Mouse (Mus musculus): ENCODE results near the gene Cdc34. TPM values are rescaled to one million over a fixed set of nuclear protein-coding genes. Genes with fewer than 3 reads are reported as not detected.

Cdc34 gene
- polyA plus RNA-seq (2014; fragmentation: Nextera tagmentation; extraction: Ambion mirVana), result 159 and 164 TPM in 2 replicates

GRCm38 (mm10) chr10:79681591-79682245 lies at the start of gene Cdc34:
Gene Cdc34 (plus strand): TSS chr10:79682195.
- Histone ChIP-seq H3K36me3 (ENCODE audit: control insufficient read depth, insufficient read depth, low read length) (peaks cover 22% of the 10 kb centered on the region), H3K4me1 (ENCODE audit: control insufficient read depth, insufficient read depth, low read length) (peaks cover 33% of the 10 kb centered on the region), H3K9me3 (replicated peaks; ENCODE audit: control insufficient read depth, low read length) (no peaks in the 10 kb centered on the region), H3K4me3 (ENCODE audit: low read depth, low read length) (peak within 1 kb of the TSS; percentile 58), H3K27me3 (ENCODE audit: control insufficient read depth, insufficient read depth, low read length) (no peaks in the 10 kb centered on the region), H3K4me2 (peak within 1 kb of the TSS; percentile 98), H3K9ac (ENCODE audit: low read depth, low read length) (peak within 1 kb of the TSS; percentile 92), H3K27ac (ENCODE audit: low read depth, low read length) (peak within 1 kb of the TSS; percentile 81)
- under 1% methylated on average over 75 of the region's 84 CpGs for WGBS (ENCODE audit: insufficient replicate concordance)
- peak; percentile 88 for ATAC-seq (replicated peaks; ENCODE audit: insufficient number of reproducible peaks, low FRiP score, low TSS enrichment)

GRCm38 (mm10) chr10:79633006-79633777 lies 48.8 kb upstream of the Cdc34 start:
- Histone ChIP-seq H3K4me3 (ENCODE audit: low read depth, low read length) (no peak overlapping the region), H3K4me2 (no peak overlapping the region), H3K27me3 (ENCODE audit: control insufficient read depth, insufficient read depth, low read length) (peaks cover 19% of the 10 kb centered on the region), H3K4me1 (ENCODE audit: control insufficient read depth, insufficient read depth, low read length) (no peaks in the 10 kb centered on the region; the same call in 1 of the 2 replicates), H3K36me3 (ENCODE audit: control insufficient read depth, insufficient read depth, low read length) (no peaks in the 10 kb centered on the region), H3K9me3 (replicated peaks; ENCODE audit: control insufficient read depth, low read length) (no peaks in the 10 kb centered on the region), H3K9ac (ENCODE audit: low read depth, low read length) (no peak overlapping the region), H3K27ac (ENCODE audit: low read depth, low read length) (no peak overlapping the region)
- WGBS (ENCODE audit: insufficient replicate concordance), result 75% methylated on average over 17 of the region's 17 CpGs
- ATAC-seq (replicated peaks; ENCODE audit: insufficient number of reproducible peaks, low FRiP score, low TSS enrichment), result no peak

- Histone ChIP-seq H3K4me1 (ENCODE audit: control insufficient read depth, insufficient read depth, low read length) (no peaks in the 10 kb centered on the region; the same call in 1 of the 2 replicates), H3K36me3 (ENCODE audit: control insufficient read depth, insufficient read depth, low read length) (no peaks in the 10 kb centered on the region), H3K27ac (ENCODE audit: low read depth, low read length) (no peak overlapping the region), H3K4me2 (no peak overlapping the region; the same call in 1 of the 2 replicates), H3K27me3 (ENCODE audit: control insufficient read depth, insufficient read depth, low read length) (peaks cover 41% of the 10 kb centered on the region), H3K4me3 (ENCODE audit: low read depth, low read length) (no peak overlapping the region), H3K9me3 (replicated peaks; ENCODE audit: control insufficient read depth, low read length) (no peaks in the 10 kb centered on the region), H3K9ac (ENCODE audit: low read depth, low read length) (no peak overlapping the region)
- 75% methylated on average over 8 of the region's 8 CpGs for WGBS (ENCODE audit: insufficient replicate concordance)
- no peak for ATAC-seq (replicated peaks; ENCODE audit: insufficient number of reproducible peaks, low FRiP score, low TSS enrichment)
These were observed 45.7 kb upstream of the Cdc34 start for GRCm38 (mm10) chr10:79636287-79636686.

GRCm38 (mm10) chr10:79637128-79638110 lies 44.6 kb upstream of the Cdc34 start, which contains the start of gene Shc2:
Gene Shc2 (minus strand): TSS chr10:79637918.
- peak; percentile 51; the same call in 1 of the 2 replicates for ATAC-seq (replicated peaks; ENCODE audit: insufficient number of reproducible peaks, low FRiP score, low TSS enrichment)
- under 1% methylated on average over 112 of the region's 116 CpGs for WGBS (ENCODE audit: insufficient replicate concordance)
- no peaks in the 10 kb centered on the region for H3K9me3 ChIP-seq (replicated peaks; ENCODE audit: control insufficient read depth, low read length)
- H3K36me3 ChIP-seq (ENCODE audit: control insufficient read depth, insufficient read depth, low read length), result no peaks in the 10 kb centered on the region
- no peaks in the 10 kb centered on the region; the same call in 1 of the 2 replicates for H3K4me1 ChIP-seq (ENCODE audit: control insufficient read depth, insufficient read depth, low read length)
- H3K27me3 ChIP-seq (ENCODE audit: control insufficient read depth, insufficient read depth, low read length), result peaks cover 41% of the 10 kb centered on the region
- H3K27ac ChIP-seq (ENCODE audit: low read depth, low read length), result no peak within 1 kb of the TSS
- H3K9ac ChIP-seq (ENCODE audit: low read depth, low read length), result peak within 1 kb of the TSS; percentile 7
- peak within 1 kb of the TSS; percentile 85 for H3K4me2 ChIP-seq
- peak within 1 kb of the TSS; percentile 64 for H3K4me3 ChIP-seq (ENCODE audit: low read depth, low read length)

- Histone ChIP-seq H3K9me3 (replicated peaks; ENCODE audit: control insufficient read depth, low read length) (no peaks in the 10 kb centered on the region), H3K4me3 (ENCODE audit: low read depth, low read length) (no peak overlapping the region), H3K9ac (ENCODE audit: low read depth, low read length) (no peak overlapping the region), H3K4me1 (ENCODE audit: control insufficient read depth, insufficient read depth, low read length) (no peaks in the 10 kb centered on the region; the same call in 1 of the 2 replicates), H3K27me3 (ENCODE audit: control insufficient read depth, insufficient read depth, low read length) (peaks cover 41% of the 10 kb centered on the region), H3K36me3 (ENCODE audit: control insufficient read depth, insufficient read depth, low read length) (no peaks in the 10 kb centered on the region), H3K4me2 (peak overlapping the region; percentile 33; the same call in 1 of the 2 replicates), H3K27ac (ENCODE audit: low read depth, low read length) (no peak overlapping the region)
- ATAC-seq (replicated peaks; ENCODE audit: insufficient number of reproducible peaks, low FRiP score, low TSS enrichment), result no peak; the same call in 1 of the 2 replicates
- 6% methylated on average over 22 of the region's 23 CpGs for WGBS (ENCODE audit: insufficient replicate concordance)
These were observed 43.4 kb upstream of the Cdc34 start for GRCm38 (mm10) chr10:79638486-79639204.

GRCm38 (mm10) chr10:79645711-79646110 lies 36.3 kb upstream of the Cdc34 start, which contains the start of gene Odf3l2:
Gene Odf3l2 (minus strand): TSS chr10:79645738.
- no peaks in the 10 kb centered on the region for H3K9me3 ChIP-seq (replicated peaks; ENCODE audit: control insufficient read depth, low read length)
- no peak within 1 kb of the TSS for H3K4me2 ChIP-seq
- 60% methylated on average over 8 of the region's 8 CpGs for WGBS (ENCODE audit: insufficient replicate concordance)
- H3K36me3 ChIP-seq (ENCODE audit: control insufficient read depth, insufficient read depth, low read length), result no peaks in the 10 kb centered on the region
- H3K4me3 ChIP-seq (ENCODE audit: low read depth, low read length), result no peak within 1 kb of the TSS
- no peaks in the 10 kb centered on the region for H3K27me3 ChIP-seq (ENCODE audit: control insufficient read depth, insufficient read depth, low read length)
- ATAC-seq (replicated peaks; ENCODE audit: insufficient number of reproducible peaks, low FRiP score, low TSS enrichment), result no peak
- no peak within 1 kb of the TSS for H3K27ac ChIP-seq (ENCODE audit: low read depth, low read length)
- H3K4me1 ChIP-seq (ENCODE audit: control insufficient read depth, insufficient read depth, low read length), result no peaks in the 10 kb centered on the region
- no peak within 1 kb of the TSS for H3K9ac ChIP-seq (ENCODE audit: low read depth, low read length)

- H3K9ac ChIP-seq (ENCODE audit: low read depth, low read length), result no peak overlapping the region
- no peak overlapping the region for H3K4me3 ChIP-seq (ENCODE audit: low read depth, low read length)
- peaks cover 5% of the 10 kb centered on the region for H3K27me3 ChIP-seq (ENCODE audit: control insufficient read depth, insufficient read depth, low read length)
- no peak for ATAC-seq (replicated peaks; ENCODE audit: insufficient number of reproducible peaks, low FRiP score, low TSS enrichment)
- no peaks in the 10 kb centered on the region for H3K9me3 ChIP-seq (replicated peaks; ENCODE audit: control insufficient read depth, low read length)
- H3K4me2 ChIP-seq, result no peak overlapping the region
- H3K27ac ChIP-seq (ENCODE audit: low read depth, low read length), result no peak overlapping the region
- H3K36me3 ChIP-seq (ENCODE audit: control insufficient read depth, insufficient read depth, low read length), result no peaks in the 10 kb centered on the region
- H3K4me1 ChIP-seq (ENCODE audit: control insufficient read depth, insufficient read depth, low read length), result no peaks in the 10 kb centered on the region
- 25% methylated on average over 7 of the region's 7 CpGs for WGBS (ENCODE audit: insufficient replicate concordance)
These were observed 32.8 kb upstream of the Cdc34 start for GRCm38 (mm10) chr10:79649070-79649751.

All from heart, embryonic 11.5 days (tissue).